Mouse (Mus musculus) gonadal fat pad, adult 2 months (tissue): ENCODE measurements around the gene Lrguk. TPM values are rescaled to one million over a fixed set of nuclear protein-coding genes. Genes with fewer than 3 reads are reported as not detected.

Source experiments
- DNase-seq: peaks from one replicate; pipeline ENCODE4 v3.0.0-alpha.2; 2012; ENCODE audit warnings: low read depth
- polyA plus RNA-seq: library from polyadenylated mRNA; depleted of rRNA; stranded (reverse); fragments of >200 nt; gene quantifications from 2 replicates; pipeline ENCODE4 v1.2.3, GENCODE M21; 2012

Gene Lrguk
- polyA plus RNA-seq, 1 experiment, result 1.00 TPM

DNA sequence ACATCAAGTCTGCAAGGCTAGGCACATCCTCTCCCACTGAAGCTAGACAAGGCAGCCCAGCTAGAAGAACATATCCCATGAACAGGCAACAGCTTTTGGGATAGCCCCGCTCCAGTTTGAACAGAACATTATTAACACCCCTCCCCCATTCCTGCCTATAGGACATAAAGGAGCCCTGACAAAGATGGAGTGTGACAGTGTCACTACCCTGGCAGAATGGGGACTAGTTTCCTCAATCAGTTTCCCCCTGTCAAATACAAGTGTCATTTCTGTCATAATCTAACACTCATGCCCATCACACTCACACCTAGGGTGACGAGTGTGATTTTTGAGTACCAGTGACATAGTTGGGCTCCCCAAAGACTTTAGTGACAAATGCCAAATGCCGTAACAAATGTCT lies 118.8 kb downstream of the Lrguk start:
- no peak for DNase-seq

- no peak for DNase-seq
Measured at GRCm38 (mm10) chr6:34148639-34149038, 119.4 kb downstream of the Lrguk start.

- no peak for DNase-seq
Measured at GRCm38 (mm10) chr6:34149066-34149465, 119.8 kb downstream of the Lrguk start.

DNA sequence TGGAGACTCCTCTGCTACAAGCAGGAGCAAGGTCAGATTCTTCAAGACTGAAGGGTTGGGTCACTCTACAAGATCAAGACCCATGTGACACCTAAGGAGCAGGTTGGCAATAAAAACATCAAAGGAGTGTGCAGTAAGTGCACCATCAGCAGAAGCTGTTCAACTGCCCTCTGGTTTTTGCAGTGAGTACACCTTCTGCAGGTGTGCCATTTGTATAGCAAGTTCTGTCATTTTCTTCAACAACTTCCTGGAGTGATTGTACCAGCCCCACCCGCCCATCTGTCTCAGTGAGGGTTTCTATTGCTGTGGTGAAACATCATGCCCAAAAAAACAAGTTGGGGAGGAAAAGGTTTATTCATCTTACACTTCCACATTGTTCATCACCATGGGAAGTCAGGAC lies 120.6 kb downstream of the Lrguk start:
- DNase-seq, result no peak

DNA sequence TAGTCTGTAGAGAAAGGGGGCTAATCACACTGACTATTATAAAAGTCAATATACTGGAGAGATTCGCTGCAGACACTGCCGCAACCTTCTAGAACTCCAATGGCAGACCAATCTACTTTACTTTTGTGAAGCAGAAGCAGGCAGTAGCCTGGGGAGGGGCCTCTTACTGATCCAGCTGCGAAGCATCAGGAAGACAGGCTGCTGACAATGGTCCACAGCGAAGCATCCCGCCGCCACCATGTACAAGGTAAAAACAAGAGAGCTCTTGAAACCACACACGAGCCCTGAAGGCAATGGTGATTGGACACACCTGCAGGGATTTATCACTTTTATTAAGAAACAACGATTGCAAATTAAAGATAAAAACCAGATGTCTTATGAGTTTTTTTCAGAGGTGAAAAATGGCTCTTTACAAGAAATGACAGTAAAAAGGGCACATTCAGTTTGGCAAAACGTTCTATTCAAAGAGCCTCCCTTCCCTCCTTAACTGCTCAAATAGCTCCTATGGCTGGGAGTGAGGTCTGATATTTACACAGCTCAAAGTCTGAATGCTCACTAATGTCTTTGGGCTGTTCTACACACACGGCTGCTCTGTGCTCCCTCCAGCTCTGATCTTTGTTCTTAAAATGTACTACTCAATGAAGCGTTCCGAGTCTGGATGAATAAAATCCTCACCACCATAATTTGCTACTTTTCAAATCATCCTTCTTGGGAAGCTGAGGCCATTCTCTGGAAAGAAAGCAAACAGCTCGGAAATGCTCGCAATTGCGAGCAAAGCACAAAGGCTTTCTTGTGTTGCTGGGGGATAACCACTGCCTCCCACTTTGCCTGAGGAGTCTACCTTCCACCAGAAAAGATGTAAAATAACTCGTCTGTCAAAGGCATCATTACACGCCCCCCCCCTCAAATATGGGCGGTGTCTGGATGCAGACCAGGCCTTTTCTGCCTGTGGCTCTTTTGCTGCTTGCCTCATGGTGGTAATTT lies 124.1 kb downstream of the Lrguk start:
- no peak for DNase-seq

DNA sequence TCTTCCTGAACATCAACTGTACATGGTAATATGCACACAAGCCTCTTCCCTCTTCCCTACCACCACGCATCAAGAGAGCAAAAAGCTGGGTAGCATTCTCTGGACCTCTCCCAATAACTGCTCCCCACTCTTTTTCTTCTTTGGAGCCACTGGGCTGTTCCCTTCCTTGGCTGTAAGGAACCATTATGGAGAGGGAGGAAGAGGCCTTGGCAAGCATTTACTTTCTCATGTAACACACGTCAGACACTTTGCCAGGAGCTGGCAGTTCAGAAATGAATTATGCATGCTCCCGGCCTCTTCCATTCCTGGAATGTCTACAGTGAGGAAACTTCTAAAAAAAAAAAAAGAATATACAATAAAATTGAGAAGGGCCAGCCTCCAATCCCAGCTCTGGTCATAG lies 125.0 kb downstream of the Lrguk start:
- no peak for DNase-seq

DNA sequence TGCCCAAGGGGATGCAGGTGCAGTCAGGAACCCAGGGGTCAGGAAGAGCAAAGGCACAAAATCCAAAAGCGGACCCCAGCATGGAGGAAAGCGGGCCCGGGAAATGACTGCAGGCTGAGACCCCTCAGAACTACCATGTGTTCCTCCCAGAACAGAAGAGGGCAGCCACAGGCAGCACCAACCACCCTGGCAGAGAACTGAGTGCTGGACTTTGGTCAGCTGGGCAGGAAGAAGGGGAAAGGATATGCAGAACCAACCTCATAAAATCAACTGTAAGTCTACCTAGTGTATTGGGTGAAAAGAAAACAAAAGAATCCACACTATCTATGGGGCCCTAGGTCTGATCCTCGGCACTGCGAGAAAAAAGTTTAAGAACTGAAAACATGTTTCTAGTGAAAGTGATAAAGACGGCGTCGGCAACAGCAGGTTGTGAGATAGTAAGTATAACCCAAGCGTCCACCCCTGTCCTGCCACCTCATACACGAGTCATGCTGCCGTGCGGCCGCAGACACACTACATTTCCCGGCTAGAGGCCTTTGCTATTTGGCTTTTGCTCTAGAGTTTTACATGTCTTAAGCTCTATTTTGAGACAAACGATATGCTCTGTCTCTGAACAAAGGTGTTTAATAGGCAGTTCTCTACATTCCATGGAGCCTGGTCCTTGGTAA lies 126.0 kb downstream of the Lrguk start:
- no peak for DNase-seq

GRCm38 (mm10) chr6:34156057-34156456 lies 126.8 kb downstream of the Lrguk start:
- no peak for DNase-seq

- DNase-seq, result no peak
Measured at GRCm38 (mm10) chr6:34156841-34157748, 127.8 kb downstream of the Lrguk start.

DNA sequence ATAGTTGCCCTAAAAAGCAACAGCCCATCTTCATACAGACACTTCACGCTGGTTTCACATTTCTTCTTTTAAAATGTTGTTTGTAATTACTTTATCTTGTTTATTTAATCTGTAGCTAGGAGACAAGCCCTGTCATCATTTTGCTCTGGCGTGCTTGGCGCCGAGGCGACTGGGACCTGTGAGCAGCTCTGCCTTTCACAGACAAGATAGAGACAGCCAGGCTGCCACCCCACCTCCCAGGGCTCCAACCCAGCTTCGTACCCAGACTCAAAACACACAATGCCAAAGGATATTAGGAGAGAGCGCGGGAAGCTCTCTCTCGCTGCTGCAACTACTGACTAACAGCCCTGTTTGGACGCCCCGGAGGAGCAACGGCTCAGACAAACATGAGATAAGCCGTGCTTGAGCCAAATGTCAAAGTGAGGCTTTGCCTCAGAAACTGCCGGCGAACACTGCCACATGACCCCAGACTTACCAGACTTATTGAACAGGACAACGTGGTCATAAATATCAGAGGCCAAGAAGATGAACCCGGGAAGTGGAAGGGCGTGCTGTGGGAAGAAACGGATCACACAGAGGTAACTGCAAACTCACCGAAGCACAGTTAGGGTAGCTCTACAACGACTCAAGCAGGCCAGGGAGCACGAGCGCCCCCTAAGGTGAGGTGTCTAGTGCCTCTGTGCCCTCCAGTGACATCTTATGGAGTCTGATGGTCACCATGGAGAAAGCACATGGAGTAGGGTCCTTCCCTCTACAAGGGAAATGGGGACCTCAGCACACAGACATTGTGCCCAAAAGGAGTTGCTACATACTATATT lies 131.0 kb downstream of the Lrguk start:
- no peak for DNase-seq

- no peak for DNase-seq
Measured at GRCm38 (mm10) chr6:34160816-34161310, 131.6 kb downstream of the Lrguk start.

DNA sequence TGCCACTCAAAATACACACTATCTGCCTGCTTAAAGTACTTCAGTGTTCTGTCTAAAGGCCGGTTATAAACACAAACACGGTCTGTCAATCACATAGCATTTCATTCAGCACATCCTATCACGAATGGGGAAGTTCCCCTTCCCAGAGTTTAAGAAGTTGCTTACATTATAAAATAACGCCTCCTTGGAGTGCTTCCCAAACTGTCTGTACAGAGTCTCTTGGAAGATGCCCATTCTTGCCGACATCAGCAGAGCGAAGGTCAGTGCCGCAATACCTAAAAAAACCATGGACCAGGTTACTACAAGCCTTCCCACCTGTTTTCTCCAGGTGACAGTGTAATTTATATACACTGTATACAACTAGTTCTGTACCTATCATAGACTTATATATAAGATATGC lies 132.3 kb downstream of the Lrguk start:
- DNase-seq, result no peak

- DNase-seq, result no peak
Measured at GRCm38 (mm10) chr6:34162607-34163006, 133.4 kb downstream of the Lrguk start.

DNA sequence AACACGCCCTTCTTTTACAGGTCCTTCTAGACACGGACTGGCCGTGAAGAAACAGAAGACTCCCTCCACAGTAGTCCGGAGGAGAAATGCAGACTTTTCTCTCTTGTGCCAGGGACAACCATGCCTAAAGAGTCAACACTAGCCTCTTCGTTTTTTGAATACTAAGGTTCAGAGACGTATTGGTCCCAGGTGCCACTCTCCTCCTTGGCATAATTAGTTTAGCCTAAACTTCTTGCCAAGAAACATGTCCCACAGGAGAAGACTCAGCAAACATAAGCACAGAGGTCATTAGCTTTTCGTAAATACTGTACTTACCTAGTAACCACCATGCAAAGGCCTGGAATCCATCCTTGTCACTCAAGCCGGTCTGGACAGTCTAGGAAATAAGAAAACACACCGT lies 133.8 kb downstream of the Lrguk start:
- DNase-seq, result no peak

DNA sequence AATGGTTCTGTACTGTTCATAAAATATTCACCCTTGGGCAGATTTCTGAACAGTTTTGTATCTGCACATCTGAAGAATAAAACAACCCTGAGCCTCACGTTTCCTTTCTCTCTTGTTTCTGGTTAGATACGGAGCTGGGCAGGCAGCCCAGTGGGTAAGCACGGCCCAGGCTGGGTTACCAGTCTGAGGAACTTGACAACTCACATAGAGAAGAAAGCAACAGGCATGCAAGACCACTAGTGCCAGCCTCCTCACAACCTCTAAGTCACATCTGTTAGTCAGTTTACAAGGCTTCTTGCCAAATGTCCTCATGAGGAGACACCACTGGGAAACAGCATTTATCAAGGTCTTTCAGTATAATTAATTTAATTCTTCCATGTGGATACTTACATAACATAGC lies 139.6 kb downstream of the Lrguk start:
- DNase-seq, result no peak

DNA sequence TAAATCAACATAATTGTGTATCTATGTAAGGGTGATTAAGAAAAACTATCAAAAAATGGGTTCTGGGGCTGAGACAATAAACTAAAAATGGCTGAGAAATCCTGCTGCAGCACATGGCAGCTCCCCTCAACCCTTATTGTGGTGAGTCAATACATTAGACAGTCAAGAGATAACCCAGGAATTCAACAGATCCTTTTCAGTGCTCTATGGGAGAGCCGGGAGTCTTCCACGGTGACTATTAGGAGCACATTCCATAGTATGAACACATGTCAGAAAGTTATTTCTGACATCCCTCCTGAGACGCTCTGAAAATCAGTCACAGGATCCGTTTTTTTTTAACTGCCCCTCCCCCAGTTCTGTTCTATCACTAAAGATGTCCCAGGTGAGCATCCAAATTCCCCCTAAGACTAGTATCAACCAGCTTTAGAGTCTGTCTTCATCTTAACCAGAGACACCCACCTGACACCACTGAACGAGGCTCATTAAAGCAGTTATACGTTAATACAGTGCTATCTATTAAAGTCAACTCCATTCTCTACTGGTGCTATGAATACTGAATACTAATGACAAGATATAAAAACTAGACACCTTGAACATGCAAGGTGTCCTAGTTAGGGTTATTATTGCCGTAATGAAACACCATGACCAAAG lies 141.7 kb downstream of the Lrguk start:
- no peak for DNase-seq

GRCm38 (mm10) chr6:34171748-34172457 lies 142.7 kb downstream of the Lrguk start:
- no peak for DNase-seq

GRCm38 (mm10) chr6:34173251-34173650 lies 144.0 kb downstream of the Lrguk start:
- DNase-seq, result no peak

DNA sequence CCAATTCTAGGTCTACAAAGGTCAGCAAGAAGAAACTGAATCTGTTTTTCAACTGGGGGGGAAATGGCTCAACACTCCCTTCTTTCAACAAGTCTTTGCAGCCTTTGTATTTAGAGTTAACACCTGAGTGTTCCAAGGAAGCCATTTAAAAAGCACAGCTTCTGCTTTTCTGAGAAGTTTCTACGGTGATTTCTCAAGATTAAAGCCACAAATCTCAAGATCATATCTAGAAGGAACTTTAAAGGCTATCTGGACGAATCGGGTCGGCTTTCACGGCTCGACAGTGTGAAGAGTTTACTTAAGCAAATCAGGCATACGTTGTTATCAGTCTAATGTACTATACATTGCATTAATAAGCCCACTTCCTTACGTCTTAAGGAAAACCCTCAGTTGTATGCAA lies 145.5 kb downstream of the Lrguk start:
- no peak for DNase-seq
